Mouse (Mus musculus): Measurements from ENCODE around the gene B4galt7. TPM values are rescaled to one million over a fixed set of nuclear protein-coding genes. Genes with fewer than 3 reads are reported as not detected.
"Not testable (repeated sequence)": the region's sequence is repeated elsewhere in the genome, so short reads cannot be mapped to it uniquely, and the experiment has no call there.

The B4galt7 gene
- polyA plus RNA-seq (2014; fragmentation: Nextera tagmentation; extraction: Ambion mirVana): 16.0 and 16.4 TPM in 2 replicates

DNA sequence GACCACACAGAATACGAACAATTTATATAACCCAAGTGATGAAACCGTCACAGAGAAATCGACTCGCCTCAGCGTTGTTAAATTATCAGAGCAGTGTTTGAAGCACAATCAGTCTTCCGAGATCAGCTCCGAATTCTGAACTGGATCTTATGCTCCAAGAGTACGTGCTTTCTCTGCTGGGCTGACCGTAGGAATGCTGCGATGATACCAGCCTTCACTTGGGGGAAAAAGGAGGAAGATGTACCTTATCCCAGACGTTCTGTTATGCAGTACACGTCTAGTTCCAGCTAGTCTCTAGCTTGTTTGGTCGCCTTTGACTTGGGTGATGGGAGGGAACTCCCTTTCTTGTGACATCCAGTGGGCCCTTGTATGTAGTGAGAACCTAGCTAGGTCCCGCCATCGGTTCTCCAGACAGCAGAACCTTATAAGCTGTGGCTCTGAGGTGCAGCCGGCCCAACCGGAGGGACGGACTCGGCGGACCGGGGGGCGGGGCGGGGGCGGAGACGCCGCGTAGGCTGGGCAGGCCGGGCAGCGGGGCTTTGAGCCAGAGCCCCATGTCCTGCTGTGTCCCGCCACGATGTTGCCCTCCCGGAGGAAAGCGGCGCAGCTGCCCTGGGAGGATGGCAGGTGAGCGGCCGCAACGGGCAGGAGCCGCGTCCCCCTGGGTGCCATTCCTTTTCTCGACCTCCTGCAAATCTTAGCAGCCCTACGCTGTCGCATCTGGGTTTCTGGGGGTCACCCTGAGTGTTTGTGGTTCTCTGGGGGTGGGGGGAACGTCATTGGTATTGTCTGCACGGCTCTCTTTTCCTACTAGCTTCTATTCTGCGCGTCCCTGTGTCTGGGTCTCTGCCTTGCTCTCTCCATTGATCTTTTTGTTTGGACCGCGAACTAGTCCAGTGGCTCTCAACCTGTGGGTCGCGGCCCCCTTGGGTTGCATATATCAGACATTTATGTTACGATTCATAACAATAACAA, at the start of gene B4galt7:
B4galt7 (plus strand) TSS at position 331 of the 975 bp plus-strand sequence.
- H3K4me1 ChIP-seq (replicated peaks; ENCODE audit: control insufficient read depth, insufficient read depth, low read length): peaks cover 9% of the 10 kb centered on the region
- no peaks in the 10 kb centered on the region for H3K27me3 ChIP-seq (replicated peaks; ENCODE audit: control insufficient read depth, insufficient read depth, low read length)
- peak within 1 kb of the TSS; percentile 89 for H3K4me3 ChIP-seq (ENCODE audit: low read depth, low read length)
- peak; percentile 85 for ATAC-seq (replicated peaks; ENCODE audit: low FRiP score)
- H3K4me2 ChIP-seq: peak within 1 kb of the TSS; percentile 91
- WGBS: 8% methylated on average over 51 of the region's 51 CpGs
- peak within 1 kb of the TSS; percentile 32; the same call in 1 of the 2 replicates for H3K27ac ChIP-seq (ENCODE audit: low read depth, low read length)
- peak; percentile 89 for DNase-seq (ENCODE audit: low spot score)
- H3K9me3 ChIP-seq (ENCODE audit: control insufficient read depth, low read length): no peaks in the 10 kb centered on the region
- H3K9ac ChIP-seq (ENCODE audit: low read depth, low read length): peak within 1 kb of the TSS; percentile 81
- peaks cover 26% of the 10 kb centered on the region for H3K36me3 ChIP-seq (ENCODE audit: control insufficient read depth, insufficient read depth, low read length)

DNA sequence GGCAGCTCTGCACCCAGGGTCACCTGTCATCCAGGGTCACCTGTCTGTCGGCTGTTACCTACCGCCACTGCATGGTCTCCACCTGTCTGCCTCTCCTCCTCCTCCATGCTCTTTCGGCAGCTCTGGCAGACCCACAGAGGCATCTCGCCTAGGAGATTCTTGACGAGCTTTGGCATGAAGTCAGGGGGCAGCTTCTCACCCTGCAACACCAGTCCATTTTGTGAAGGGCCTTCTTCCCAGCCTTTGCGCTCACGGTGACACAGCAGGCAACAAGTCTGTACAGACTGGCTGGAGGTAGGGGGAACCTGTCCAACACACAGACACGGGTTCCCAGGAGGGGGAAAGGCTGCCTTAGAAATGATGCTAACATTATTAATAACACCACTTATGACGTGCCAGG, 43.8 kb upstream of the B4galt7 start:
- no peak overlapping the region for H3K9ac ChIP-seq (ENCODE audit: low read depth, low read length)
- no peak overlapping the region for H3K4me3 ChIP-seq (ENCODE audit: low read depth, low read length)
- H3K27me3 ChIP-seq (replicated peaks; ENCODE audit: control insufficient read depth, insufficient read depth, low read length): no peaks in the 10 kb centered on the region
- DNase-seq (ENCODE audit: low spot score): no peak
- H3K9me3 ChIP-seq (ENCODE audit: control insufficient read depth, low read length): no peaks in the 10 kb centered on the region
- ATAC-seq (replicated peaks; ENCODE audit: low FRiP score): no peak
- H3K4me2 ChIP-seq: no peak overlapping the region
- 89% methylated on average over 9 of the region's 9 CpGs for WGBS
- H3K36me3 ChIP-seq (ENCODE audit: control insufficient read depth, insufficient read depth, low read length): peaks cover 6% of the 10 kb centered on the region; the same call in 1 of the 2 replicates
- no peaks in the 10 kb centered on the region for H3K4me1 ChIP-seq (replicated peaks; ENCODE audit: control insufficient read depth, insufficient read depth, low read length)
- no peak overlapping the region for H3K27ac ChIP-seq (ENCODE audit: low read depth, low read length)

DNA sequence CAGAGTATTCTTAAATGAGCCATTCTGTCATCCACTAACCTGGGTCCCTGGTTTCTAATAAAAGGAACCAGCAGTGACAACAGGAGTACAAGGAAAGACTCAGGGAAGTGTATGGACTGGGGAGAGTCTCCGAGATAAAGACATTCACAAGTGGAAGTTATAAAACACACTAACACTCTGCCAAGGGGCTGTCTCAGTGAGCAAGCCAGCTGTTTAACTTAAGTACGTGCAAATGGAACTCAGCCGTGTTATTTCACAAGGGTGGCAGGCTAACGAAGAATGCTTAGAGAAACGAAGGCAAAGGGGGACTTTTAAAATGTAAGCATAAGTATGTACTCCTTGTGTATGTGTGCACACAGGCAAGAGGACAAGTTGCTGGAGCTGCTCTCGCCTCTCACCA, 42.2 kb upstream of the B4galt7 start:
- no peaks in the 10 kb centered on the region for H3K27me3 ChIP-seq (replicated peaks; ENCODE audit: control insufficient read depth, insufficient read depth, low read length)

DNA sequence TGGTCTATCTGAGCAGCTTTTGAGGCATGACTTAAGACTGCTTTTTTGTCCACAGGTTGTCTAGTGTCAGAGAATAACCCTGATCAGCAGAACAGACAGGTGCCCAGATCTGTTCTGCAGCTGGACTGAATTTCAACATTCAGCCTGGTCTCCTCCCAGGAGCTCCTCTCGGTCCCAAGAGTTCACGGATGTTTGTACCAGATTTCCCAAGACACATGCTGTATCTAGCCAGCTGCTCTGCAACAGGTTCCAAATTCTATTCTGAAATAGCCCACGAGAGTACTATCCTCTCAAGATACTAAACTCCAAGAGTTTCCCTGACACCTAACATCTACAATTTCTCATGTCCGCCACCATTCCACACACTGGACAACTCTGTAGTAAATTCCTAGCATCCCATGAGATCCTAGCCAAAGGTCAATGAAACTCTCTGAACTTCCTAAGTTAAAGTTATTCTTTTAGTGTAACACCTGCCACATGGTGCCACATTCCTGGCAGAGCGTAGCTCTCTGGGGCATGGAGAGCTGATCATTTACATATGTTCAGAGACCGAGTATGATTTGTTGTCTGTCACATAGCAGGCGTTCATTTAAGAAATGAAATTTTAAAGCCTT, 36.3 kb upstream of the B4galt7 start:
- Histone ChIP-seq H3K27ac (ENCODE audit: low read depth, low read length) (no peak overlapping the region), H3K9ac (ENCODE audit: low read depth, low read length) (no peak overlapping the region), H3K4me3 (ENCODE audit: low read depth, low read length) (no peak overlapping the region), H3K36me3 (ENCODE audit: control insufficient read depth, insufficient read depth, low read length) (peaks cover 7% of the 10 kb centered on the region; the same call in 1 of the 2 replicates), H3K4me1 (replicated peaks; ENCODE audit: control insufficient read depth, insufficient read depth, low read length) (no peaks in the 10 kb centered on the region), H3K27me3 (replicated peaks; ENCODE audit: control insufficient read depth, insufficient read depth, low read length) (no peaks in the 10 kb centered on the region), H3K9me3 (ENCODE audit: control insufficient read depth, low read length) (no peaks in the 10 kb centered on the region), H3K4me2 (no peak overlapping the region)
- ATAC-seq (replicated peaks; ENCODE audit: low FRiP score) (no peak), DNase-seq (ENCODE audit: low spot score) (no peak)
- WGBS: 89% methylated on average over 7 of the region's 7 CpGs

More for the DNA sequence above, 42.2 kb upstream of the B4galt7 start:
- Histone ChIP-seq H3K4me2 (no peak overlapping the region), H3K4me3 (ENCODE audit: low read depth, low read length) (no peak overlapping the region), H3K9me3 (ENCODE audit: control insufficient read depth, low read length) (no peaks in the 10 kb centered on the region), H3K9ac (ENCODE audit: low read depth, low read length) (no peak overlapping the region), H3K27ac (ENCODE audit: low read depth, low read length) (no peak overlapping the region), H3K36me3 (ENCODE audit: control insufficient read depth, insufficient read depth, low read length) (peaks cover 3% of the 10 kb centered on the region; the same call in 1 of the 2 replicates), H3K4me1 (replicated peaks; ENCODE audit: control insufficient read depth, insufficient read depth, low read length) (no peaks in the 10 kb centered on the region)
- ATAC-seq (replicated peaks; ENCODE audit: low FRiP score) (no peak), DNase-seq (ENCODE audit: low spot score) (no peak)
- WGBS: 92% methylated on average over 6 of the region's 6 CpGs

DNA sequence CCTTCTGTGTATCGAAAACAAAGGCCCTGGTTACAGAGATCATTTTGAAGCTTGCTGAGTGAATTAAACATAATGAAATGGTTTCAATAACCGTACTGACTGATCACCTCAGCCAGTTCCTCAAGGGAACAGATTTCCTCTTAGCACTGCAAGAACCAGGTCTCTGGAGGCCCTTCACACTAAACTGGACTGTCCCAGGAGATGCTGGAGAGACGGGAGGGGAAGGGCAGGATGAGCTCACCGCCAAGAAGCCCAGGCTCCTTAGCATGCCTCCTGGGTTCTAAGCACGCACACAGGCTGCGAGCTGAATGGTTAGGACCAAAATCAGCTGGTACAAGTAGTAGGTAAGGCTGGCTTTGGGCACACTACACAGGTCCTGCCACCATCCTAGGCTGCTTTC, 32.7 kb upstream of the B4galt7 start:
- Histone ChIP-seq H3K36me3 (ENCODE audit: control insufficient read depth, insufficient read depth, low read length) (peaks cover 7% of the 10 kb centered on the region; the same call in 1 of the 2 replicates), H3K9ac (ENCODE audit: low read depth, low read length) (no peak overlapping the region), H3K27me3 (replicated peaks; ENCODE audit: control insufficient read depth, insufficient read depth, low read length) (no peaks in the 10 kb centered on the region), H3K4me3 (ENCODE audit: low read depth, low read length) (no peak overlapping the region), H3K4me1 (replicated peaks; ENCODE audit: control insufficient read depth, insufficient read depth, low read length) (peaks cover 8% of the 10 kb centered on the region), H3K9me3 (ENCODE audit: control insufficient read depth, low read length) (no peaks in the 10 kb centered on the region), H3K27ac (ENCODE audit: low read depth, low read length) (no peak overlapping the region), H3K4me2 (no peak overlapping the region)
- DNase-seq (ENCODE audit: low spot score) (no peak), ATAC-seq (replicated peaks; ENCODE audit: low FRiP score) (no peak)
- WGBS: 91% methylated on average over 6 of the region's 6 CpGs

DNA sequence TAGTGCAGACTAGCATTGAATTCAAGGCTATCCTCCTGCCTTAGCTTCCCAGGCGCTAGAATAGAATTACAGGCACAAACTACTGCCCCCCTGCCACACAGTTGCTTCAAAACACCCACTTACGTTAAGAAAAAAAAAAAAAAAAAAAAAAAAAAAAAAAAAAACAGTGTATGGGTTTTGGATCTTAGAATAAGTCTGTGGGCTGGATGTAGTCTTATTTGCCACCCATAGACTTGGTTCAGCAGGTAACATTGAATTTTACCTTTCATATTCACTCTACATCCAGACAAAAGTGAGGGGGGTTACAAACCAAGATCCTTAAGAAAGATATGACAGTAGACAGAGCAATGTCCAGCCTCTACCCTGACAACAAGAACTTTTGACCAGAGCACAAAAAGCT, 31.7 kb upstream of the B4galt7 start:
- Histone ChIP-seq H3K27me3 (replicated peaks; ENCODE audit: control insufficient read depth, insufficient read depth, low read length) (no peaks in the 10 kb centered on the region), H3K9ac (ENCODE audit: low read depth, low read length) (no peak overlapping the region), H3K9me3 (ENCODE audit: control insufficient read depth, low read length) (no peaks in the 10 kb centered on the region), H3K27ac (ENCODE audit: low read depth, low read length) (no peak overlapping the region), H3K36me3 (ENCODE audit: control insufficient read depth, insufficient read depth, low read length) (peaks cover 7% of the 10 kb centered on the region; the same call in 1 of the 2 replicates), H3K4me1 (replicated peaks; ENCODE audit: control insufficient read depth, insufficient read depth, low read length) (peaks cover 11% of the 10 kb centered on the region), H3K4me2 (no peak overlapping the region), H3K4me3 (ENCODE audit: low read depth, low read length) (no peak overlapping the region)
- ATAC-seq (replicated peaks; ENCODE audit: low FRiP score) (no peak), DNase-seq (ENCODE audit: low spot score) (no peak)
- 93% methylated on average over 2 of the region's 2 CpGs for WGBS

DNA sequence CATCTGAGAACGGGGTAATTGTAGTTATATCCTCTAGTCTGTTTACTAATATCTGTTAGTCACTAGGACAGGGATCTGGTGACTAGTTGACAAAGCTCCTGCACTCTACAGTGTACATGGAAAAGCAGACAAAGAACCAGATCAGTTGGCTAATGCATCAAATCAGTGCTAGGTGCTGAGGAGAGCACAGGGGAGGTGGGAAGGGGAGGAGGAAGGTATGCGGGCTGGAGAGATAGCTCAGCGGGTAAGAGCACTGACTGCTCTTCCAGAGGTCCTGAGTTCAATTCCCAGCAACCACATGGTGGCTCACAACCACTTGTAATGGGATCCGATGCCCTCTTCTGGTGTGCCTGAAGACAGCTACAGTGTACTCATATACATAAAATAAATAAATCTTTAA, 31.2 kb upstream of the B4galt7 start:
- H3K4me3 ChIP-seq (ENCODE audit: low read depth, low read length); H3K9me3 ChIP-seq (ENCODE audit: control insufficient read depth, low read length); H3K27me3 ChIP-seq (replicated peaks; ENCODE audit: control insufficient read depth, insufficient read depth, low read length); ATAC-seq (replicated peaks; ENCODE audit: low FRiP score); H3K4me2 ChIP-seq; H3K9ac ChIP-seq (ENCODE audit: low read depth, low read length); H3K36me3 ChIP-seq (ENCODE audit: control insufficient read depth, insufficient read depth, low read length); H3K27ac ChIP-seq (ENCODE audit: low read depth, low read length); DNase-seq (ENCODE audit: low spot score): not testable (repeated sequence)
- 92% methylated on average over 4 of the region's 4 CpGs for WGBS
- H3K4me1 ChIP-seq (replicated peaks; ENCODE audit: control insufficient read depth, insufficient read depth, low read length): peaks cover 11% of the 10 kb centered on the region

DNA sequence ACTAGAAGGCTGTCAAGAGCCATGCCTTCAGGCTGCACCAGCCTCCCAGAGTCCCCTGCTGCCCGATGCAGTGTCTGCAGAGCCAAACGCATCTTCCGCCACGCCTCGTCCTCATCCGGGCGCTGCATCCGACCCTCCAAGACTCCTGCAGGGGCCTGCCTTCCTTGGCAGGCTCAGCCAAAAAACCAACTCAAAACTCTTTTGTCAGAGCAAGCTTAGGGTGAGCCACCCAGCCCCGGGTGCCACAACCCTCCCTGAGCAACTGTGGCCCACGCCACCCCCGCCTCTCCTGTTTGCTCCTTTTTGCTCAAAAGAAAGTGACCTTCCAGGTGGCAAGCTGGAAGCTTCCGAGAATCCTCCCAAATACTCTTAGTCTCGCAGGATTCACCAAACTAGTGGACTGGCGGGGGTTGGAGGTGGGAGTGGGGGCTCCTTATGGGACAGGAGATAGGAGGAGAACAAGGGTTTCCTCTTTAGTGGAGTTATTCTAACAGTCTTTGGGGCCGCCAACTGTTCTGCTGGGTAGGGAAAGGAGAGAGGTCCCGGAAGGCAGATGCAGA, 29.9 kb upstream of the B4galt7 start:
- WGBS: 16% methylated on average over 16 of the region's 16 CpGs
- DNase-seq (ENCODE audit: low spot score): no peak
- Histone ChIP-seq H3K9ac (ENCODE audit: low read depth, low read length) (peak overlapping the region; percentile 95), H3K4me1 (replicated peaks; ENCODE audit: control insufficient read depth, insufficient read depth, low read length) (peaks cover 11% of the 10 kb centered on the region), H3K27me3 (replicated peaks; ENCODE audit: control insufficient read depth, insufficient read depth, low read length) (no peaks in the 10 kb centered on the region), H3K27ac (ENCODE audit: low read depth, low read length) (peak overlapping the region; percentile 81; the same call in 1 of the 2 replicates), H3K9me3 (ENCODE audit: control insufficient read depth, low read length) (no peaks in the 10 kb centered on the region), H3K36me3 (ENCODE audit: control insufficient read depth, insufficient read depth, low read length) (peaks cover 6% of the 10 kb centered on the region; the same call in 1 of the 2 replicates), H3K4me3 (ENCODE audit: low read depth, low read length) (peak overlapping the region; percentile 81), H3K4me2 (peak overlapping the region; percentile 95)
- ATAC-seq (replicated peaks; ENCODE audit: low FRiP score): no peak

All from liver, embryonic 11.5 days (tissue).